Mouse (Mus musculus) cerebellum, postnatal 25 days (tissue): ENCODE measurements around the gene Aif1l.
"Not testable (repeated sequence)": the region's sequence is repeated elsewhere in the genome, so short reads cannot be mapped to it uniquely, and the experiment has no call there.

Experiments used
- DNase-seq, 2 experiments: peaks; one replicate each; pipeline ENCODE4 v3.0.0; 2021; ENCODE audit warnings: mixed read lengths in 2 of 2

Aif1l gene

DNA sequence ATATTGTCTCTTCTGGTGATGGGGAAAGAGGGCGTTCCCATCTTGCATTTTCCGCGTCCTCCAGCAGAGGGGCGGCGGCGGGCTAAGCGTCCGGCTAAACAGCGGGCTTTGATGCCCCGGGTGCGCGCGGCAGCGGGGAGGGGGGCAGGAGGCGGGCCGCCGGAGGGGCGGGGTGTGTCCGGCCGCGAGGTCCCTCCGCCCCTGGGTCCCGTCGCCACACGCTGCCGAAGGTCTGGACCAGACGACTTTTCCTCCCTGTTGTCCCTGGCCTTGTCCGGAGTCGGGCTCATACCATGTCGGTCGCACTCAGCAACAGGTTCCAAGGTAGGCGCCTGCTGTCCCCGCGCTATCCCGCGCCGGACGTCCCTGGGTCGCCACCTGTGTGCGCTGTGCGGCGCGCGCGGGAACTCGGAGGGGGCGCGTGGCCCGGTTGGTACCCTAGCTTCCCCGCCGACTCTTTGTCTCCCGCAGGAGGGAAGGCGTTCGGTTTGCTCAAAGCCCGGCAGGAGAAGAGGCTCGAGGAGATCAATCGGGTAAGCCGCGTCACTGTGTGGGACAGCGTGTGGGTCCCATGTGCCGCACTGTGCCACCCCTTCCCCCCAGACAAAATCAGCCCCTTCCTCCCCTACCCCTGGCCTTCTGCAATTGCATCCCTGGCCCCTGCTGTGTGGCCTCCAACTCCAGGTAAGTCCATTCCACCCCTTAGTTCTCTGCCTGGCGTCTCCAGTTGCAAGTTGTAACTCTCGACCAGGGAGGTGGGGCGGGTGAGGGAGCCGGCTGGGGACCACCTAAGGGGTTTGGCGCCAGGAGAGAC, at the start of gene Aif1l:
TSS of gene Aif1l (plus strand) at position 82 of the 814 bp plus-strand sequence.
- peak in 1 of 2 experiments; percentile 41 for DNase-seq

- DNase-seq: no peak
Measured at GRCm38 (mm10) chr2:31900932-31901331, 49.0 kb upstream of the Aif1l start.

DNA sequence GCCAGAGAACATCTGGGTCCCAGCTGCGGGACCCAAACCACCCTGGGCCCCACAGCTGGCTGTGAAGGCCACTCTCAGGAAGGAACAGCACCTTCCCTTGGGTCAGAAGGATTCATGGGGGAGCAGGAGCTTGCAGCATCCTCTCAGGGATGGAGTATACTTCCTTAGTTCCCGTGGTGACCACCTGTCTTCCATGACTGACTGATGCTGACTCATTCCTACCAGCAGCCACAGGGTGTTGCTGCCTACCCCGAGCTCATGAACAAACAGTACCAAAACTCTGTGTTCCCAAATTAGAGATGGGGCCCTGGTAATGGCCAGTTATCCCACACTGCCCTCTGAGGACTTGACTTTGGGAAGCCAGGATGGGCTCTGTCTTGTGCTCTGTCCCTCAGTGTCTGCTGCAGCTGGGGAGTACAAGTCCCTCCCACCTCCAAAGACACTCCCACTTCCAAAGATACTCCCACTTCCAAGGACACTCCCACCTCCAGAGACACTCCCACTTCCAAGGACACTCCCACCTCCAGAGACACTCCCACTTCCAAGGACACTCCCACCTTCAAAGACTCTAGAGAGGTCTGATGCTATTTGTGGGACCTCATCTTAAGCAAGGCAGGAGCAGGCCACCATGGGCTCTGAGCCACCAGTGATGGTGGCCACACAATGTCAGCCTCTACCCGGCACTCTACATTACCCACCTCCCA, 48.1 kb upstream of the Aif1l start:
- no peak for DNase-seq

GRCm38 (mm10) chr2:31904089-31904488, 45.9 kb upstream of the Aif1l start:
- DNase-seq: no peak

GRCm38 (mm10) chr2:31904622-31905021, 45.3 kb upstream of the Aif1l start:
- DNase-seq: no peak

GRCm38 (mm10) chr2:31905682-31906081, 44.3 kb upstream of the Aif1l start:
- no peak for DNase-seq

GRCm38 (mm10) chr2:31906407-31906806, 43.5 kb upstream of the Aif1l start:
- DNase-seq: no peak

DNA sequence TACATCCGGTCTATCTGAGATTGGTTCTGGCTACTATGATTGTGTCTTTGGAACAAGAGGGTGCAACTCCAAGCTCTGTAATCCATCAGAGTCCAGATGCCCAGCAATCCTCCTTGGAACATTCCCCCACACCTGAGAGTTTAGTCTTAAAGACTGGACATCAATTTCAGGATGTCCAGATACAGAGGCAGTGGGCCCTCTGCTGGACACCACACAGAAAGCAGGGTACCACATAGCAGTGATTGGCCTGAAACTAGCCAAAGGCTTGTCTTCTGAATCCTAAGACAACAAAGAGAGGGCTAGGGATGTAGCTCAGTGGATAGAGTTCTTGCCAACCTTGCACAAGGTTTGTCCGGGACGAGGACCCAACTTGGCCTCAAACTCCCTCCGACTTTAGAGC, 37.4 kb upstream of the Aif1l start:
- peak in 1 of 2 experiments; percentile 46 for DNase-seq

DNA sequence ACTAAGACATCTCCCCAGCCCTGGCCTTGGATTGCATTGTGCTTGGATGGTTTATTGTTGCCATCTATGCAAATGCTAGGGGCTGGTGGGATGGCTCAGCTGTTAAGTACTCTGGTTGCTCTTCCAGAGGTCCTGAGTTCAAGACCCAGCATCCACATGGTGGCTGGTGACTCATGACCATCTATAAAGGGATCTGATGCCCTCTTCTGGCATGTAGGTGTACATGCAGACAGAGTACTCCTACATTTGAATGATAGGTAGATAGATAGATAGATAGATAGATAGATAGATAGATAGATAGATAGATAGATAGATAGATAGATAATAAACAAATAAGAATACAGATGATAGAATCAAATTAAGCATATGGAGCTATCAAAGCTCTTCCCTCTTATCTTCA, 35.7 kb upstream of the Aif1l start:
- DNase-seq: not testable (repeated sequence)

DNA sequence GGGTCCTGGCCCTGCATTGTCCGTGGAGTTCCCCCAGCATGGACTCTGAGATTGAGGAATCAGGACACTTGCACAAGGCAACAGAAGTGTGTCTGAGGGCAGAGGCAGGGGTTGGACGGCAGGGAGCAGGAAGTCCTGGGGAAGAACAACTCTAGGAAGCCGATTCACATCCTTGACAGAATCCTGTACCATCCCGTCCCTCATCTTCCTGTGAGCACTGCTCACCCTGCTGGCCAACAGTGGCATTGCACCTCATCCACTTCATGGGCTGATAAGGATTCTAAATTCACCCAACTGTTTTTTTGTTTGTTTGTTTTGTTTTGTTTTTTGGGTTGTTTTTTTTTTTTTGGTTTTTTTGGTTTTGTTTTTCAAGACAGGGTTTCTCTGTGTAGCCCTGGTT, 34.8 kb upstream of the Aif1l start:
- peak; percentile 82 to 89 for DNase-seq

DNA sequence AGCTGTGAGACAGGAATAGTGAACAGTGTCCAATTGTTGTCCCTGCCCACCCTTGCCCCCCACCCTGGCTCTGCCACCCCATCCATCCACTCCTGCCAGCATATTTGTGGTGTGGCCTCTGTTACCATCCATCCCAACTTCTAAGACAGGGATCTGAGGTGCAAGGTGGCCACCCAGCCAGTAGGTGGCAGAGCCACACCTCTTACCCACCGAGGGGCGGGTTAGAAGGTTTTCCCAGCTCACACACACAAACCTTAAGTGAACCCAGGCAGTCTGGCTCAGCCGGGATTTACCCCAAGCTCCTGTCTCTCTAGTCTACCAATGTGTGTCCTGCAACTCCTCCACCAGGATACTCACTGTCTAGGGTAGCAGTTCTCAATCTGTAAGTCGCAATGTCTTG, 32.3 kb upstream of the Aif1l start:
- DNase-seq: peak; percentile 38 to 54

DNA sequence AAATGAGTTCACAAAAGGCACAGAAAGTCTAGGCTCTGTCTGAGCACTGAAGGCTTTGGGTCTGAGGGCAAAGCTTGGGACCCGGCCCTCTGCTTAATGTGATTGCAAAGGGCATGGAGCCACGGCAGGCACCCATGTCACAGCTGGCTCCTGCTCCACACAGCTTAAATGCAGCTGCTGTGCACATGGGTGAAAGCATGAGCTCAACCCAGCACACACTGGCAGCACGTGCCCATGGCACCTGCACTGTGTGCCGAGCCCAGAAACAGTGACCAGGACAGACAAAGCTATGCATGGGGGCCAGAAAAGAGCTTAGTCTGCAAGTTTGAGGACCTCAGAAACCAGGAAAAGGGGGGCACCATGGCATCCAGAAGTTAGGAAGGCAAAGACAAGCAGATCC, 26.3 kb upstream of the Aif1l start:
- no peak for DNase-seq

GRCm38 (mm10) chr2:31924811-31925210, 25.1 kb upstream of the Aif1l start:
- DNase-seq: peak; percentile 46 to 59

- DNase-seq: no peak
Measured at GRCm38 (mm10) chr2:31925936-31926335, 24.0 kb upstream of the Aif1l start.

GRCm38 (mm10) chr2:31929664-31930063, 20.3 kb upstream of the Aif1l start:
- no peak for DNase-seq

DNA sequence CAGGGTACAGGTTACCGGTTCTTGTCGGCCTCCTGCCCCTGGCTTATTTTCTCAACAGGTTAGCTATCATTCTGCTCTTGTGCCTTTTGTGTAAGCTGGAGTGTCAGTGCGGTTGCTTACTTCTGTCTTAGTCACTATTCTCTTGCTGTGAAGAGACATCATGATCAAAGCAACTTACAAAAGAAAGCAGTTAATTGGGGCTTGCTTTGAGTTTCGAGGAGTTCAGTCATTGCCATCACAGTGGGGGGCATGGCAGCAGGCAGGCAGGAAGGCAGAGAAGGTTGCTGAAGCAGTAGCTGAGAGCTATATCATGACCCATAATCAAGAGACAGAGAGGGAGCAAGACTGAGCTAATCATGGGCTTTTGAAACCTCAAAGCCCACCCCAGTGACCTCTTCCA, 15.4 kb upstream of the Aif1l start:
- DNase-seq: no peak

DNA sequence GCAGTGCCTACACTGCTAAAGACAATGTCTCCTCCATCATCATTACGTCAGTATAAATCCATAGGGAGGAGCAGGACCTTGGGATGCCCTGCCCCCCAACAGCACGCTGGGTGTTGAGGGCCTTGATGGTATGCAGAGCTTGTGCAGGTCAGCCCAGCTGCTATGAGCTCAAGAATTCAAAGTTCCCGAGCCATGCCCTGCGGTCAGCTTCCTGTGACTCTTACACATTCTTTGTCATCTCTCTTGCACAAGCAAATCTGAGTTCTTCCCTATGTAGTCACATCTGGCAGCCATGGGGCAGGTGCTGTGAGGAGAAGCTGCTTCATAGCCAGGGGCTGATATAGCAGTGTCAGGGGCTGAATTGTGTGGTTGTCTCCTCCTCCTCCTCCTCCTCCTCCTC, 14.9 kb upstream of the Aif1l start:
- no peak for DNase-seq

DNA sequence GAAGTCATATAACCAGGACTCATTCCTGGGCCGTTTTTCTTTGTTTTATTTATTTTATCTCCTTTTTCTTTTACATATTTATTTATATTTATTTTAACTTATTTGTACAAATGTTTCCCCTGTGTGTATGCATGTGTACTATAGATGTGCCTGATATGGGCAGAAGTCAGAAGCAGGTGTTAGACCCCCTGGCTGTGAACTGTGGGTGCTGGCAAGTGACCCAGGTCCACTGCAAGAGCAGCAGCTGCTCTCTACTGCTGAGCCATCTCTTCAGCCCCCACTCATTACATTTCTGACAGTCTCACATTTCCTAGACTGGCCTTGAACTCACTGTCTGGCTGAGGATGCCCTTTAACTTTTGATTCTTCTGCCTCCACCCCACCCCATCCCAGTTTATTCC, 11.6 kb upstream of the Aif1l start:
- DNase-seq: no peak

- no peak for DNase-seq
Measured at GRCm38 (mm10) chr2:31943011-31943410, 6.9 kb upstream of the Aif1l start.

- no peak for DNase-seq
Measured at GRCm38 (mm10) chr2:31945580-31945979, 4.4 kb upstream of the Aif1l start.

DNA sequence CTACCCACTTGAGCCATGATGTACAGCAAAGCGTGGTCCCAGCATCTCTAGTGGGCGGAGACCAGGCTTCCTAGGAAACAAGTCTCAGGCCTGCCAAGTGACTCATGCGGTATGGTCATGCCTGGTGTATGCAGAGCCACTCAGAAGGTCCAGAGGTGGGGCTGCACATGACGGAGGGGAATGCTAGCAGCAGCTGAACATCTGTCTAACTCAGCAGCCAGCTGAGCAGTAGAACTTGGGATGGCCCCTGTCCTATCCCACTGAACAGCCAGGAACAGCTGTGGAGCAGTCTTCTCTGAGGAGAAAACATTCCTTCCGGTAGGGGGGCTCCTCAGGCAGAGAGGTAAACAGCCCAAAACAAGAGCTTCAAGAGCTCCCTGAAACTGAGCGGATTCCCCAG, 1.5 kb upstream of the Aif1l start:
- DNase-seq: no peak

DNA sequence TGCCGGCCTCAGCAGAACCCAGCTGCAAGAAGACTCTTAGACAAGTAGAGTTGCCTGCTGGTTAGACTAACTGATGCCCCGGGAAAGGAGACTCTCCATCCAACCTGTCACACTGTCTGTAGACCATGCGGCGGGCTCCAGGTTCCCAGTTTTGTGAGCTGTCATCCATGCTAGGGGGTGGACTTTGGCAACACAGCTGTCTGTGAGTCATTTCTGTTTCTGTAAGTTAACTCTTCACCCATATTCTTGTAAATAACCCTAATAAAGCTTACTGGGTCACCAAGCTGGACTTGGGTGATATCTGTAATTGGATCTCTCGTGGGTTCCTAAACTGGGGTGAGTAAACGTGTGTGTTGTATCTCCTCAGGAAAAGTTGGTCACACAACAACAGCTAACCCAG, 1.1 kb upstream of the Aif1l start:
- no peak for DNase-seq

- no peak for DNase-seq
Measured at GRCm38 (mm10) chr2:31950966-31951365, 1.0 kb downstream of the Aif1l start.

DNA sequence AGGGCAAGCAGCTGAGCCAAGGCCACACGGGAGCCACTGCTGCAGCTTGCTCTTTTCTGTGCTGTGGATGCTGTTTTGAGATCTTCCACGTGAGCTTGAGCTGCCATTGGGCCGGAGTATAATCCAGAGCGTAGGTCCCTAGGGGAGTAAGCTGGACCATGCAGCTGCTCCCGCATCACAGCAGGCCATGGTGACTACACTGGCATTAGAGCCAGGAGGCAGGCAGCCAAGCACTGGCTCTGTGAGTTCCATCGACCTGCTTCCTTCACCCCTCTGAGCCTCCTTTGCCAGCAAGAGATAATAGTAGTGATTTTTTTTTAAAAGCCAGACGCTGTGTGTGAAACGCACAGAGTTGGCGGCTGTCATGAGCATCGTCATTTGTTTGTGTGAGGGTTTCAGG, 2.3 kb downstream of the Aif1l start:
- no peak for DNase-seq
